Mouse (Mus musculus): ENCODE data around the gene Plscr3. TPM values are rescaled to one million over a fixed set of nuclear protein-coding genes. Genes with fewer than 3 reads are reported as not detected.
"Not testable (repeated sequence)": the region's sequence is repeated elsewhere in the genome, so short reads cannot be mapped to it uniquely, and the experiment has no call there.

Gene Plscr3
- polyA plus RNA-seq, 1 experiment from 2014 or later: 42.0 TPM

GRCm38 (mm10) chr11:69850754-69851153, 4.6 kb downstream of the Plscr3 start:
- no peak for TF ChIP-seq CTCF (IDR thresholded peaks at IDR 0.05; ENCODE audit: low read depth)
- Histone ChIP-seq H3K27me3 (replicated peaks; ENCODE audit: control insufficient read depth, insufficient read depth, low read length) (no peaks in the 10 kb centered on the region), H3K4me1 (replicated peaks; ENCODE audit: control insufficient read depth, insufficient read depth, low read length) (peaks cover 6% of the 10 kb centered on the region), H3K36me3 (ENCODE audit: control insufficient read depth, insufficient read depth) (peaks cover 66% of the 10 kb centered on the region), H3K4me2 (replicated peaks; ENCODE audit: low read depth) (no peak overlapping the region), H3K9me3 (ENCODE audit: control insufficient read depth) (no peaks in the 10 kb centered on the region), H3K27ac (ENCODE audit: low read depth, low read length) (no peak overlapping the region), H3K4me3 (ENCODE audit: low read depth, low read length) (no peak overlapping the region), H3K9ac (ENCODE audit: low read depth, low read length) (no peak overlapping the region)
- ATAC-seq: no peak
- 71% methylated on average over 8 of the region's 8 CpGs for WGBS

GRCm38 (mm10) chr11:69853994-69854393, 7.8 kb downstream of the Plscr3 start:
- no peak overlapping the region for H3K27ac ChIP-seq (ENCODE audit: low read depth, low read length)
- no peak for TF ChIP-seq CTCF (IDR thresholded peaks at IDR 0.05; ENCODE audit: low read depth)
- H3K9me3 ChIP-seq (ENCODE audit: control insufficient read depth): no peaks in the 10 kb centered on the region
- WGBS: 31% methylated on average over 7 of the region's 7 CpGs
- no peaks in the 10 kb centered on the region for H3K4me1 ChIP-seq (replicated peaks; ENCODE audit: control insufficient read depth, insufficient read depth, low read length)
- no peaks in the 10 kb centered on the region for H3K27me3 ChIP-seq (replicated peaks; ENCODE audit: control insufficient read depth, insufficient read depth, low read length)
- H3K9ac ChIP-seq (ENCODE audit: low read depth, low read length): no peak overlapping the region
- peak; percentile 22; the same call in 1 of the 2 replicates for ATAC-seq
- no peak overlapping the region for H3K4me2 ChIP-seq (replicated peaks; ENCODE audit: low read depth)
- peaks cover 54% of the 10 kb centered on the region for H3K36me3 ChIP-seq (ENCODE audit: control insufficient read depth, insufficient read depth)
- no peak overlapping the region for H3K4me3 ChIP-seq (ENCODE audit: low read depth, low read length)

GRCm38 (mm10) chr11:69854680-69855079, 8.5 kb downstream of the Plscr3 start:
- H3K9ac ChIP-seq (ENCODE audit: low read depth, low read length): no peak overlapping the region
- no peak overlapping the region for H3K4me2 ChIP-seq (replicated peaks; ENCODE audit: low read depth)
- no peak overlapping the region for H3K27ac ChIP-seq (ENCODE audit: low read depth, low read length)
- TF ChIP-seq CTCF (IDR thresholded peaks at IDR 0.05; ENCODE audit: low read depth): no peak
- no peaks in the 10 kb centered on the region for H3K27me3 ChIP-seq (replicated peaks; ENCODE audit: control insufficient read depth, insufficient read depth, low read length)
- H3K9me3 ChIP-seq (ENCODE audit: control insufficient read depth): no peaks in the 10 kb centered on the region
- WGBS: 76% methylated on average over 10 of the region's 10 CpGs
- H3K36me3 ChIP-seq (ENCODE audit: control insufficient read depth, insufficient read depth): peaks cover 54% of the 10 kb centered on the region
- H3K4me1 ChIP-seq (replicated peaks; ENCODE audit: control insufficient read depth, insufficient read depth, low read length): no peaks in the 10 kb centered on the region
- no peak for ATAC-seq
- no peak overlapping the region for H3K4me3 ChIP-seq (ENCODE audit: low read depth, low read length)

- ATAC-seq: no peak
- H3K4me1 ChIP-seq (replicated peaks; ENCODE audit: control insufficient read depth, insufficient read depth, low read length): no peaks in the 10 kb centered on the region
- no peak overlapping the region for H3K4me2 ChIP-seq (replicated peaks; ENCODE audit: low read depth)
- no peak overlapping the region for H3K4me3 ChIP-seq (ENCODE audit: low read depth, low read length)
- H3K9me3 ChIP-seq (ENCODE audit: control insufficient read depth): no peaks in the 10 kb centered on the region
- no peaks in the 10 kb centered on the region for H3K27me3 ChIP-seq (replicated peaks; ENCODE audit: control insufficient read depth, insufficient read depth, low read length)
- H3K9ac ChIP-seq (ENCODE audit: low read depth, low read length): no peak overlapping the region
- H3K36me3 ChIP-seq (ENCODE audit: control insufficient read depth, insufficient read depth): peaks cover 48% of the 10 kb centered on the region
- H3K27ac ChIP-seq (ENCODE audit: low read depth, low read length): no peak overlapping the region
- WGBS: 48% methylated on average over 16 of the region's 16 CpGs
- peak; percentile 65 for TF ChIP-seq CTCF (IDR thresholded peaks at IDR 0.05; ENCODE audit: low read depth)
These were observed 9.2 kb downstream of the Plscr3 start for GRCm38 (mm10) chr11:69855347-69855746.

GRCm38 (mm10) chr11:69858113-69858998, 12.2 kb downstream of the Plscr3 start, which contains the start of gene Tnk1:
Gene Tnk1 (minus strand): TSS chr11:69858730.
- peak within 1 kb of the TSS; percentile 30 for H3K4me3 ChIP-seq (ENCODE audit: low read depth, low read length)
- 12% methylated on average over 30 of the region's 30 CpGs for WGBS
- peak within 1 kb of the TSS; percentile 48 for H3K9ac ChIP-seq (ENCODE audit: low read depth, low read length)
- peak within 1 kb of the TSS; percentile 83 for H3K27ac ChIP-seq (ENCODE audit: low read depth, low read length)
- peak within 1 kb of the TSS; percentile 63 for H3K4me2 ChIP-seq (replicated peaks; ENCODE audit: low read depth)
- no peaks in the 10 kb centered on the region for H3K9me3 ChIP-seq (ENCODE audit: control insufficient read depth)
- no peak for TF ChIP-seq CTCF (IDR thresholded peaks at IDR 0.05; ENCODE audit: low read depth)
- H3K36me3 ChIP-seq (ENCODE audit: control insufficient read depth, insufficient read depth): peaks cover 17% of the 10 kb centered on the region; the same call in 1 of the 2 replicates
- no peaks in the 10 kb centered on the region for H3K27me3 ChIP-seq (replicated peaks; ENCODE audit: control insufficient read depth, insufficient read depth, low read length)
- H3K4me1 ChIP-seq (replicated peaks; ENCODE audit: control insufficient read depth, insufficient read depth, low read length): no peaks in the 10 kb centered on the region
- peak; percentile 92 for ATAC-seq

GRCm38 (mm10) chr11:69863729-69864128, 17.6 kb downstream of the Plscr3 start:
- H3K36me3 ChIP-seq (ENCODE audit: control insufficient read depth, insufficient read depth); H3K9ac ChIP-seq (ENCODE audit: low read depth, low read length): not testable (repeated sequence)
- 71% methylated on average over 3 of the region's 3 CpGs for WGBS

More at GRCm38 (mm10) chr11:69863729-69864128, 17.6 kb downstream of the Plscr3 start:
- not testable (repeated sequence) for ATAC-seq; H3K9me3 ChIP-seq (ENCODE audit: control insufficient read depth); H3K4me1 ChIP-seq (replicated peaks; ENCODE audit: control insufficient read depth, insufficient read depth, low read length); H3K27me3 ChIP-seq (replicated peaks; ENCODE audit: control insufficient read depth, insufficient read depth, low read length); H3K4me3 ChIP-seq (ENCODE audit: low read depth, low read length); H3K4me2 ChIP-seq (replicated peaks; ENCODE audit: low read depth); H3K27ac ChIP-seq (ENCODE audit: low read depth, low read length)
